Mouse (Mus musculus) megakaryocyte, embryonic 14.5 days (primary cell): Measurements from ENCODE around the gene Sqstm1.

Experiments
- FLI1 ChIP-seq: IDR thresholded peaks from 2 replicates; pipeline ENCODE4 v1.6.1; 2012; ENCODE audit warnings: low read length, inconsistent platforms, mixed read lengths
- GATA1 ChIP-seq: IDR thresholded peaks from 3 replicates; pipeline ENCODE4 v1.6.1; 2012; ENCODE audit warnings: mixed read lengths, low read length, inconsistent platforms, borderline replicate concordance

DNA sequence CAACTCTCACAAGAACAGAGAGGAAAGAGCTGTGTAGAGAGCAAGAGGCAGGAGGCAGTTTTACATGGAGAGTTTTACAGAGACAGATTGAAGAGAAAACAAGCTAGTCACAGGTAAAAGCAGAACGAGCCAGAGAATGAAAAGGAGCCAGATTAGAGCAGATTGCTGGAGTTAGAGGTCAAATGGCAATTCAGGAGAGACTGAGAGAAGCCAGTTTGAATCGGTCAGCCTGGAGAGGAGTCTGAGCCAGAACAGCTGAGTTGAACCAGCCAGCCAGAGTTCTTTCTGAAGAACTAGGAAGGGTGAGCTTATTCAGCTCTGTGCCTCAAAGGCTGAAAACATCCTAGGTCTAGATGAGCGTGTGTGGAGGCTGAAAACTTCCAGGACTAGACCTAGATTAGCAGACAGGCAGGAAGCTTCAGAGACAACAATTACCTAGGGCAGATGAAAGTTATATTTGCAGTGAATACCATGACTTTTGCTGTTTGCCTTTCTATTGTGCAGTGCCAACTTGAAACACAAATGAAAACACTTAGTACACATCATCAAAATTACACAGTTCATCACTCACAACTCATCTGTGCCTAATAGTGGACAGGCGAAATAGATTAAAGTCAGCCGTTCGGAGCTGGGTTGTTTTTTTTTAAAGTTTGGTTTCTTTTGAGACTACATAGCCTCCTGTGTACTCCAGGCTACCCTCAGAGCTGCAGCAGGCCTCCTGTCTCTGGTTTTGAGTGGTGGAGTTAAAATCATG, 30.0 kb downstream of the Sqstm1 start:
- no peak for TF ChIP-seq GATA1
- TF ChIP-seq FLI1 = no peak
